Mouse (Mus musculus): Measurements from ENCODE around the gene D030056L22Rik.

D030056L22Rik gene

GRCm38 (mm10) chr19:18731077-18731476 is 18.1 kb downstream of the D030056L22Rik start:
- no peak for DNase-seq (ENCODE audit: low read depth)

DNA sequence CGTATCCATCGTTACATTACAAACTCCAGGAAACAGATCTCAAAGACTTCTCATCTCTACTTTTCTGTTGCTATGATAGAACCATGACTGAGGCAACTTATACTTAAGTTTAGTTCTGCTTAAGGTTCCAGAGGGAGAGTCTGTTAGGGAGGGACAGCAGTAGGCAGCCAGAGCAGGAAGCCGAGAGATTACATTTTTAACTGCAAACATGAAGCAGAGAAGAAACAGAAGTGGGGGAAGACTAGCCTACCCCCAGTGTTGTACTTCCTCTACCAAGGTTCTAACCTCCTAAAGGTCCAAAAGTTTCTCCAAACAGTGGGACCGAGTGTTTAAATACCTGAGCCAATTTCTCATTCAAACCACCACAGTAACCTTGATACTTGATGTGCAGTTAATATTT is 22.9 kb downstream of the D030056L22Rik start:
- DNase-seq (ENCODE audit: low read depth): no peak

- no peak for DNase-seq (ENCODE audit: low read depth)
Observed at GRCm38 (mm10) chr19:18739146-18739545, 26.2 kb downstream of the D030056L22Rik start.

DNA sequence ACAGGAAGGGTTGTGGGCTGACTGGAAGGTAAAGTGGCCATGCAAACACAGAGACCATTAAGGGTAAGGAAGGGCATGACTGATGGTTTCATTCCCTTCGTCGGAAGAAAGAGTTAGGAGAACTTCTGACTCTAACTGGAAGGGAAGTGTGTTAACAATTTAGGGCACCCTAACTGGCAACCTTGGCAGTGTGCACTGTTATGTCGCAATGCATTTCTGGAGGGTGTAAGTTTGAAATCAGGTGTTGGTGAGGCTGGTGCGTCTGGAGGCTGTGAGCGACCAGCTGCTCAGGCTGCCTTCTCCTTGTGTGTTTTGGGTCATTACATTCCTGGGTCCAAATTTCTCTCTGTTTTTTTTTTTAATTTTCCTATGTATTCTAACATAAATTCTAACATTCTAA is 31.0 kb downstream of the D030056L22Rik start:
- DNase-seq (ENCODE audit: low read depth): no peak

DNA sequence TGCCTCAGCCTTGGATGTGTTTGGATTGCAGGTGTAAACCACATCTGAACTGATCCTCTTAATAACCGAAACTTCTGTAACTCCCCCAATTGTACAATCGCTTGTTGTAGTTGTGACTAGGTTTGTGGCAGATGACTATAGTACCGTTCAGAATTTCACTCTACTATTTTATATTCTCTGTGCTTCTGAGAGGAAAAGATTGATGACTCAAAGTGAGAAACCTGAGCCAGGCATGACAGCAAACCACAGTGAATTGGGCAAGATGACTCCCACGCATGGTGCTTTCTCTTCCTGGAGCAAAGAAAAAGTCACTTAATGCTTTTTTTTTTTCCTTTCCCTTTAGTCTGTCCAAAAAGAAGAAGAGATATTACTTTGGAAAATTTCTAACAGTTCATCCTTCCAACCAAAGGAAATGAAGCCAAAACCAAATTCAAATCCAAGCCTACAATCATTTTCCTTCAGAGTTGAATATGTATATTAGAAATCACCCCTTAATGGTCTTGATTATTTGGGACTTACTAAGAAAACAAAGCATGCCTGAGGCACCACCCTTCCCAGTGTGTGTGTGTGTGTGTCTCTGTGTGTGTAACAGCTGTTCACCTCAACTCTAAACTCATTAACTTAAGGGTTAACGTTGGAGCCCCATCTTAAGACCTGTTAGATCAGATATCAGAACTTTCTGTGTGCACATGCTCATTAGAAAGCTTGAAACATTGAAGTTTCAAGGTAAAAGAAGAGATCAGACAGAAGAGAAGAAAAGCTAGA is 33.8 kb downstream of the D030056L22Rik start:
- no peak for DNase-seq (ENCODE audit: low read depth)

- no peak for DNase-seq (ENCODE audit: low read depth)
Observed at GRCm38 (mm10) chr19:18747379-18747778, 34.4 kb downstream of the D030056L22Rik start.

- DNase-seq (ENCODE audit: low read depth): no peak
Observed at GRCm38 (mm10) chr19:18749598-18750339, 36.8 kb downstream of the D030056L22Rik start, which contains the start of gene Trpm6. Gene Trpm6, plus strand, starts transcription at chr19:18749983.

- DNase-seq (ENCODE audit: low read depth): no peak
Observed at GRCm38 (mm10) chr19:18757191-18757590, 44.2 kb downstream of the D030056L22Rik start.

- no peak for DNase-seq (ENCODE audit: low read depth)
Observed at GRCm38 (mm10) chr19:18757706-18758105, 44.7 kb downstream of the D030056L22Rik start.

DNA sequence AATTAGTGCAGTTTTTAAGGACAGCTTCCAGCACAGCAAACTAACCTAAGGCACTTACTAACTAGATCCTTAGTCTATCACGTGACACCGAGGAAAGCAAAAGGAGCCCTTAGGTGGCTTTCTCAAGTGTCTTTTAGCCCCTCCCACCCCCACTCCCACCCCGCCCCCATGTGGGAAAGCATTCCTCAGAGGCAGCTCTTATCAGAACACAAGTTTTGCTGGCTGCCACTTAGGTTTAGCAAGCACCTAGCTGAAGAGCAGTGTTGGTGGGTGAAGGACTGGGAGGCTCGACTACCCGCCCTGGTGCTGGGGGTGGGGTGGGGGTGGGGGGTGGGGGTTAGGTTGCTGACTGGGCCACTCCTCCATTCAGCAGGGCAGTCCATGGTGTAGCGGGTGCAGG is 45.3 kb downstream of the D030056L22Rik start:
- no peak for DNase-seq (ENCODE audit: low read depth)

DNA sequence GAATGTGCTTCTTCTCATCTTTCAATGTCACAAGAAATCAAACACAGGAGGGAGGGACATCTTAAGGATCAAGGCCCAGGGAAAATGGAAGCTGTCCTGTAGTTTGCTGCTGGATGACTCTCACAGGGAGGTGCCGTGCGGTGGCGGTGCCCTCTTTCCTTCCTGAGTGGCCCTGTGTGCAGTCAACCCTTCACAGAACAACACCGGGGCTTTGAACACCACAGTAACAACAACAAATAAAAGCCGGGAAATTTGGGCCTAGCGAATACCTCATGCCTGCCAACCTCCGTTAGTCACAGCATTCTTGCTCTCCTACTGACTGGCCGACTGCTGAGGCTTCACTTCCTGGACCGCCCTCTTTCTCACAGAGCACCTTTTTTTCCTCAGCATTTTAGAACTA is 45.9 kb downstream of the D030056L22Rik start:
- no peak for DNase-seq (ENCODE audit: low read depth)

- DNase-seq (ENCODE audit: low read depth): no peak
Observed at GRCm38 (mm10) chr19:18766399-18766798, 53.4 kb downstream of the D030056L22Rik start.
